Mouse (Mus musculus) forebrain, embryonic 11.5 days (tissue): ENCODE measurements around the gene Zbtb17. TPM values are rescaled to one million over a fixed set of nuclear protein-coding genes. Genes with fewer than 3 reads are reported as not detected.

Experiments
- ATAC-seq: fragments of 200-750 bp; cut with Nextera tagmentation; replicated peaks from 2 replicates; pipeline ENCODE4 v1.8.0; 2017; ENCODE audit warnings: moderate TSS enrichment; ENCODE audit not compliant: low FRiP score
- DNase-seq: peaks from one replicate; pipeline ENCODE4 v3.0.0-alpha.2; 2017; ENCODE audit warnings: low spot score
- H3K27ac ChIP-seq: fragments of 300-500 bp; sonication (generic); 2 replicates; pipeline ENCODE4 v1.5.1; 2014; ENCODE audit warnings: low read depth, low read length
- H3K27me3 ChIP-seq: fragments of 300-500 bp; sonication (generic); 2 replicates; pipeline ENCODE4 v1.6.1; 2014; ENCODE audit warnings: mild to moderate bottlenecking, low read length, mixed read lengths; ENCODE audit not compliant: control insufficient read depth, insufficient read depth
- H3K36me3 ChIP-seq: fragments of 300-500 bp; sonication (generic); 2 replicates; pipeline ENCODE4 v1.6.1; 2014; ENCODE audit warnings: mild to moderate bottlenecking, low read length, moderate library complexity, mixed read lengths; ENCODE audit not compliant: control insufficient read depth, insufficient read depth
- H3K4me1 ChIP-seq: fragments of 300-500 bp; sonication (generic); replicated peaks from 2 replicates; pipeline ENCODE4 v1.6.1; 2014; ENCODE audit warnings: low read length, mixed read lengths; ENCODE audit not compliant: control insufficient read depth, insufficient read depth
- H3K4me2 ChIP-seq: fragments of 300-500 bp; sonication (generic); 2 replicates; pipeline ENCODE4 v1.6.1; 2014; ENCODE audit warnings: low read depth, mild to moderate bottlenecking, low read length, moderate library complexity, mixed read lengths; ENCODE audit not compliant: severe bottlenecking
- H3K4me3 ChIP-seq: fragments of 300-500 bp; sonication (generic); 2 replicates; pipeline ENCODE4 v1.5.1; 2014; ENCODE audit warnings: low read depth, low read length
- H3K9ac ChIP-seq: fragments of 300-500 bp; sonication (generic); 2 replicates; pipeline ENCODE4 v1.6.1; 2014; ENCODE audit warnings: low read length
- H3K9me3 ChIP-seq: fragments of 300-500 bp; sonication (generic); 2 replicates; pipeline ENCODE4 v1.6.1; 2016; ENCODE audit warnings: low read length, mixed read lengths; ENCODE audit not compliant: control insufficient read depth
- WGBS: fragments of 180-500 bp; shearing (Covaris S2); extraction: QIAGEN DNeasy Blood & Tissue Kit; methylation state at CpG from one replicate; pipeline ENCODE4 v1.1.7; 2014; 5-methylcytosine and 5-hydroxymethylcytosine counted together
- polyA plus RNA-seq: library from polyadenylated mRNA; unstranded; fragments of >200 nt; fragmentation: Nextera tagmentation; extraction: Ambion mirVana; gene quantifications from 2 replicates; pipeline ENCODE4 v1.2.1, GENCODE M21; 2014

Zbtb17 gene
- polyA plus RNA-seq, 1 experiment from 2014 or later, result 50.8 TPM

DNA sequence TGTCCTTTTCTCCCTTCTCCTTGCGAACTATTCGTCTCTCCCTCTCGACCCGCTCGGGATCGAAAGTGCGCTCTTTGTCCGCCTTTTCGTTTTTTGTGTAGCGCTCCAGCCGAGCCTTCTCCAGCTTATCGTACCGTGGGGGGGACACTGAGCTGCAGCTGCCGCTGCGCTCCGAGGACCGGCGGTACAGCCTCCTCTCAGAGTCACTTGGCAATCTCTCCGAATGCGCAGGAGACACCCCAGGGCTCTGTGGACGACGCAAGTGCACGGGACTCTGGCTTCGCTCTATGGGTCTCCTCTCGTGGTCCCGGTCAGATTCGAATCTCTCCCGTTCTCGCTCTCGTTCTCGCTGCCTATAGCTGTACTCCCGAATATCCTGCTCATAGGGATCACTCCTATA is 34.3 kb downstream of the Zbtb17 start:
- H3K9ac ChIP-seq, result no peak overlapping the region
- no peaks in the 10 kb centered on the region for H3K27me3 ChIP-seq
- no peaks in the 10 kb centered on the region for H3K9me3 ChIP-seq
- H3K4me3 ChIP-seq, result no peak overlapping the region
- ATAC-seq (no peak), DNase-seq (no peak)
- H3K27ac ChIP-seq, result no peak overlapping the region
- H3K4me1 ChIP-seq, result no peaks in the 10 kb centered on the region
- H3K4me2 ChIP-seq, result no peak overlapping the region
- 95% methylated on average over 32 of the region's 32 CpGs for WGBS
- peaks cover 23% of the 10 kb centered on the region for H3K36me3 ChIP-seq

DNA sequence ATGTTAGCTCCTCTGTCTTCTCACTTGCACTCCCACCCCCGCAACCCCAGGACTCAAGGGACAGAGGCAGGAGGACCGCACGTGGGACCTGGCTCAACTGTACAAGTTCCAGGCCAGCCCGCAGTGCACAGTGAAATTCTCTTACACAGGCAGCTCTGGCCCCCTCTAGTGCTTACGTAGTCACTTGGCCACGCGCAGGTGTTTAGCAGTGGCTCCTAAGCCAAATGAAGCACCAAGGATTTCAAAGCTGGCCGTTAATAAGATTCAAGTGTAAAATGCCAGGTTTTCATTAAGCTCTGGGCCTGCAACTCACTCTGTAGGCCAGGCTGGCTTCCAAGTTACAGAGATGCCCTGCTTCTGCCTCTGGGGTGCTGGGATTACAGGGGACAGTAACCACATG is 35.0 kb downstream of the Zbtb17 start:
- Histone ChIP-seq H3K9me3 (no peaks in the 10 kb centered on the region), H3K27ac (no peak overlapping the region), H3K27me3 (no peaks in the 10 kb centered on the region), H3K9ac (no peak overlapping the region), H3K4me2 (no peak overlapping the region), H3K4me1 (no peaks in the 10 kb centered on the region), H3K36me3 (peaks cover 27% of the 10 kb centered on the region), H3K4me3 (no peak overlapping the region)
- WGBS, result 93% methylated on average over 8 of the region's 8 CpGs
- ATAC-seq (no peak), DNase-seq (no peak)

DNA sequence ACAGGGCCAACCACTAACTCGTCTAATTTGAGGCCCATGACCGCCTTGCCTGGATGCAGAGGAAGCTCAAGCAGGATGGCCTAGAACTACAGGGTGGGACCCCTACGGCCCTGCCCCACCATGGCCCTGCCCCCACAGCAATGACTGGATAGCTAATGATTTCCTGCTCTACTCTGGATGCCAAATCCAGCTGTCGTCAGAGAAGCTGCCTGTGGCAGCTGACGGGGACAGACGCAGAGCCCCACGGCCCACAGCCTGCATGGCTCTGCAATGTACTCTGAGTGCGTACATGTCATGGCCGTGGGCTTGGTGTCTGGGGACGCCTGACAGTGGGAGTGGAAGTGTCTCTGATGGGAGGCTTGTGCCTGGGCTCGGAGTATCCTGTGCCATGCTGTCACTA is 39.6 kb downstream of the Zbtb17 start:
- peaks cover 23% of the 10 kb centered on the region for H3K36me3 ChIP-seq

DNA sequence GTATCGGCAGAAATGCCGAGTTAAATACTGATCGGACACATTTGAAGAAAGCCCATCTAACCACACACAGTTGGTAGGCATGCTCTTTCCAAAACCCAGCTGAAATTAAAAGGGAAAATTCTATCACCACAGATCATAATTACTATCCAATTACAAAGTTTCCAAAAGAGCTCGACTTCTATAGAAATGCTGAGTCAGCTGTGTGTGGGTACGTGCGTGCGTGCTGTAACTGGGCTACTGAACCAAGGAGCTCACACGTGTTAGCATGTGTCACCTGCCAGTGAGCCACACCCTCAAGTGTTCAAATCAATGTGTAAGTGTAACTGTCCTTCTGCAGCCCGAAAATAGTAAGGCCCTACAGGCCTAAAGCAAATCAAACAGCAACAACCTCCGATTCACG is 43.1 kb downstream of the Zbtb17 start:
- peaks cover 22% of the 10 kb centered on the region for H3K36me3 ChIP-seq
- no peak overlapping the region for H3K27ac ChIP-seq
- H3K9ac ChIP-seq, result no peak overlapping the region
- no peak overlapping the region for H3K4me2 ChIP-seq
- H3K27me3 ChIP-seq, result no peaks in the 10 kb centered on the region
- no peaks in the 10 kb centered on the region for H3K9me3 ChIP-seq
- ATAC-seq, result no peak
- H3K4me1 ChIP-seq, result no peaks in the 10 kb centered on the region
- DNase-seq, result no peak
- 96% methylated on average over 11 of the region's 11 CpGs for WGBS
- H3K4me3 ChIP-seq, result no peak overlapping the region

More for the DNA sequence above, 39.6 kb downstream of the Zbtb17 start:
- Histone ChIP-seq H3K9me3 (no peaks in the 10 kb centered on the region), H3K4me2 (no peak overlapping the region), H3K27me3 (no peaks in the 10 kb centered on the region), H3K9ac (no peak overlapping the region), H3K4me3 (no peak overlapping the region), H3K4me1 (no peaks in the 10 kb centered on the region), H3K27ac (no peak overlapping the region)
- no peak for ATAC-seq
- 89% methylated on average over 11 of the region's 11 CpGs for WGBS
- no peak for DNase-seq

DNA sequence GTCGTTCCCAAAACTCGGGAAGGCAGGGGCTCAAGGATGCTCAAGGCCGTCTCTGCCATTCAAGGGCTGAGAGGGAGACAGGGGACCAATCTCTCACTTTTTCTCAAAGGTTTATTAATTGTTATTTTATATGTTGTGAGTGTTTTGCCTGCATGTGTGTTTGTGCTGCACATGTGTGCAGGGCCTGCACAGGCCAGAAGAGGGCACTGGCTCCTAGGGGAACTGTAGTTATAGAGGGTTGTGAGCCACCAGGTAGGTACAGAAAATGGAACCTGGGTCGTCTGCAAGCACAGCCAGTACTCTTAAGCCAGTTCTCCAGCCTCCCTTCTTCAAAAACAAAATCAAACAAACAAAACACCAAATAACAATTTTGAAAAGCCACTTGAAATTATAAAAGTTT is 44.2 kb downstream of the Zbtb17 start:
- no peaks in the 10 kb centered on the region for H3K4me1 ChIP-seq
- peaks cover 16% of the 10 kb centered on the region for H3K36me3 ChIP-seq

DNA sequence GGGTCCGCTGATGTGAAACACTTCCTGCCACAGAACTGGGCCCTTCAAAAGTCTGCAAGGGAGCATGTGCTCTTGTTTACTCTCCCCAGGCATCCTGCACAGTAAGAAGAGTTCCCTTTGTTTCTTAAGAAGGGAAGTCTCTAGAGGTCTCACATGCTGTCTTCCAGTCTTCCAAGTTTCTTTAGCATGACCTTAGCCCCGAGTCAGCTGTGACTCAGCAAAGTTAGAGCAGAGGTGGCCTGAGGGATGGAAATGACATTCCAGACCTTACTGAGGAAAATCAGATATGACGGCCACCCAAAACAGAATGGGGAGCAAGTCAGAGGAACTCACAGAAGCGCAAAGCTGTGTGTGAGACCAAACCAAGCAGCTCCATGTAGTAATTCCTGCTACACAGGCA is 56.2 kb downstream of the Zbtb17 start:
- no peak overlapping the region for H3K4me3 ChIP-seq
- H3K27me3 ChIP-seq, result no peaks in the 10 kb centered on the region
- H3K9ac ChIP-seq, result no peak overlapping the region
- H3K9me3 ChIP-seq, result no peaks in the 10 kb centered on the region
- peaks cover 4% of the 10 kb centered on the region; the same call in 1 of the 2 replicates for H3K4me1 ChIP-seq
- H3K4me2 ChIP-seq, result no peak overlapping the region
- no peak overlapping the region for H3K27ac ChIP-seq
- WGBS, result 77% methylated on average over 4 of the region's 4 CpGs
- ATAC-seq (no peak), DNase-seq (no peak)
- no peaks in the 10 kb centered on the region for H3K36me3 ChIP-seq

More for the DNA sequence above, 44.2 kb downstream of the Zbtb17 start:
- Histone ChIP-seq H3K4me2 (no peak overlapping the region), H3K27me3 (no peaks in the 10 kb centered on the region), H3K27ac (no peak overlapping the region), H3K9me3 (no peaks in the 10 kb centered on the region), H3K9ac (no peak overlapping the region), H3K4me3 (no peak overlapping the region)
- WGBS, result 90% methylated on average over 4 of the region's 4 CpGs
- ATAC-seq, result no peak
- DNase-seq, result no peak

DNA sequence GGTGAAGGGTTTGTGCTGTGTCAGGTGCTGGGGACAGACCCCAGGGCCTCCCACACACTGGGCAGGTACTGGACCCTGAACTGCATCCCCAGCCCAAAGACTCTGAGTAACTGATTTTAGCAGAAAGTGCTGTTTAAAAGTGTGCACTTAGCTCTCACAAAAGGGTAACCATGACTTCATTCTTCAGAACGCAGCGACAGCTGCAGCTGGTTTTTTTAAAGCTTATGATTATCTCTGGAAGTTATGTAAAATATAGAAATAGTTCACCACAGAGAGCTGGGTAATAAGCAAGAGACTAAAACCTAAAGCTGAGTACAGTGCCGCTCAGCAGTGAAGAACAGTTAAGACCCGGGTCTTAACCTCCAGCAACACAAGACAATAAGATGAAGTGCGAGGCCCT is 56.6 kb downstream of the Zbtb17 start:
- no peak for ATAC-seq
- Histone ChIP-seq H3K9me3 (no peaks in the 10 kb centered on the region), H3K4me2 (no peak overlapping the region), H3K4me1 (peaks cover 4% of the 10 kb centered on the region; the same call in 1 of the 2 replicates), H3K36me3 (no peaks in the 10 kb centered on the region), H3K4me3 (no peak overlapping the region), H3K9ac (no peak overlapping the region), H3K27me3 (no peaks in the 10 kb centered on the region), H3K27ac (no peak overlapping the region)
- no peak for DNase-seq
- WGBS, result 75% methylated on average over 5 of the region's 5 CpGs

DNA sequence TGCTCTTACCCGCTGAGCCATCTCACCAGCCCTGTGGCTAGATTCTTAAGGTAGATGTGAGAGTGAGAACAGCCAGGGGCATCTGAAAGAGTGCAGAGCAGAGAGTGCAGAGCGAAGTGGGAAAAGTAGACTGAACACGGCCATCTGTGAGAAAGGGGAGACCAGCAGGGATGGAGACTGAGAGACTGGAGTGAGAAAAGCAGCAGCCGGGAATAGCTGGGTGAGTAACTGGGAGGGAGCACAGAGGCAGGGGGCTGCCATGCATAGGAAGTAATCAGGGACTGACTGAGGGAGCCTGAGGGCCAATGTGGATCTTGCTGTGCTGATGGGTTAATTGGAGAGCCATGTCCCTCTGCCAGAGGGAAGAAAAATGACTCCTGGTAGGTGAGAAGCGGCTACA is 58.3 kb downstream of the Zbtb17 start:
- H3K4me1 ChIP-seq, result peaks cover 4% of the 10 kb centered on the region; the same call in 1 of the 2 replicates
- no peaks in the 10 kb centered on the region for H3K9me3 ChIP-seq
- no peaks in the 10 kb centered on the region for H3K27me3 ChIP-seq
- ATAC-seq (no peak), DNase-seq (no peak)
- no peak overlapping the region for H3K27ac ChIP-seq
- no peaks in the 10 kb centered on the region for H3K36me3 ChIP-seq
- H3K9ac ChIP-seq, result no peak overlapping the region
- H3K4me2 ChIP-seq, result no peak overlapping the region
- 76% methylated on average over 5 of the region's 5 CpGs for WGBS
- H3K4me3 ChIP-seq, result no peak overlapping the region

DNA sequence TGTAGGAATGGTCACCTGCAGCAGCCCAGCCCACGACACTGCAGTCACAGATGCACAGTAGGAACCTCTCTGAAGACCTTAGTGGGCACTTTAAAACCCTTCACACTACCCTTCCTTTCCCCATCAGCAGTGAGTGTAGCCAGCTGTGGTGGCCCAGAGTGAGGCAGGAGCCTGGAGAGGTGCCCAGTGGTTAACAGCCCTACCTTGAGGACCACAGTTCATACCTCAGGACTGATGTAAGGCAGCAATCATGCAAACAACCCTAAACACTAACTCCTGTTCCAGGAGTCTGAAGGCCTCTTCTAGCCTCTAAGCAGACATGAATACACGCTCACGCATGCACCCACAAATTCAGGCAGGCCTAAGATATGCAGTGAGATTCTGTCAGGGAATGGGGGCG is 60.0 kb downstream of the Zbtb17 start:
- Histone ChIP-seq H3K27me3 (no peaks in the 10 kb centered on the region), H3K4me3 (no peak overlapping the region), H3K9ac (no peak overlapping the region), H3K27ac (no peak overlapping the region), H3K4me1 (peaks cover 4% of the 10 kb centered on the region; the same call in 1 of the 2 replicates), H3K4me2 (no peak overlapping the region), H3K9me3 (no peaks in the 10 kb centered on the region), H3K36me3 (no peaks in the 10 kb centered on the region)
- ATAC-seq (no peak), DNase-seq (no peak)
- 90% methylated on average over 4 of the region's 4 CpGs for whole genome bisulfite sequencing
